Mouse (Mus musculus) E14TG2a.4 (cell line): ENCODE measurements around the gene Rbm14.

ENCODE experiments used
- CTCF ChIP-seq: conservative IDR thresholded peaks from 2 replicates; pipeline ENCODE4 v1.5.1; 2014; ENCODE audit warnings: low read length
- NANOG ChIP-seq: IDR thresholded peaks from 2 replicates; pipeline ENCODE4 v1.6.1; 2014; ENCODE audit warnings: borderline replicate concordance, low read length, mixed read lengths

- TF ChIP-seq CTCF (no peak), NANOG (no peak)
Observed at GRCm38 (mm10) chr19:4782891-4783290, 28.5 kb downstream of the Rbm14 start.
